ENCODE assay signal across 12 mouse cellular contexts in genomic region chr3:157582626-157583405, GRCm38 (mm10). TPM values are rescaled to one million over a fixed set of nuclear protein-coding genes. Genes with fewer than 3 reads are reported as not detected.
A peak's percentile ranks its signal among the peaks of the same experiment; 100 is the strongest.
DNase-seq lines count a peak whose midpoint lies in the region; ATAC-seq and TF ChIP-seq lines count a peak whose summit lies in the region.
"Had no signal": no experiment of that assay in that cellular context is flagged by ENCODE, and none has a peak within 500 bp of the region (broad histone marks: within the 10 kb centered on the region; RNA-seq: fewer than 3 reads in every experiment).

No protein-coding gene starts in this region.

- no peak for TF ChIP-seq CTCF in lung, adult 2 months (IDR thresholded peaks at IDR 0.05; ENCODE audit: insufficient read depth, low read length)

- TF ChIP-seq POLR2A in lung, adult 2 months (IDR thresholded peaks at IDR 0.05; ENCODE audit: borderline replicate concordance, extremely low read depth, low read depth, low read length), result no peak

- H3K9me3 ChIP-seq in lung, embryonic 16.5 days (ENCODE audit: control insufficient read depth, low read length), result no peaks in the 10 kb centered on the region
- H3K9me3 ChIP-seq in embryonic facial prominence, embryonic 12.5 days, result no peaks in the 10 kb centered on the region
- H3K9me3 ChIP-seq in intestine, embryonic 14.5 days (ENCODE audit: control insufficient read depth, low read length), result no peaks in the 10 kb centered on the region
- no peaks in the 10 kb centered on the region for H3K9me3 ChIP-seq in neural tube, embryonic 14.5 days (ENCODE audit: control insufficient read depth, low read length)
- H3K9me3 ChIP-seq: forebrain, embryonic 12.5 days had no signal

- ATAC-seq in lung, embryonic 16.5 days (ENCODE audit: low read depth), result 0 out of 2 replicates have a peak, but pooled peaks have one; percentile 15
- ATAC-seq in embryonic facial prominence, embryonic 12.5 days (ENCODE audit: insufficient number of reproducible peaks, insufficient read depth, low FRiP score, low TSS enrichment), result peak; percentile 48; the same call in 1 of the 2 replicates
- 0 out of 2 replicates have a peak, but pooled peaks have one; percentile 62 for ATAC-seq in intestine, embryonic 14.5 days (replicated peaks; ENCODE audit: low FRiP score, low TSS enrichment, low read depth)
- ATAC-seq in neural tube, embryonic 14.5 days (ENCODE audit: low read depth), result peak; percentile 65; the same call in 1 of the 2 replicates

- no peak overlapping the region for H3K4me2 ChIP-seq in lung, embryonic 16.5 days (ENCODE audit: low read depth, low read length)
- H3K4me2 ChIP-seq in embryonic facial prominence, embryonic 12.5 days (replicated peaks), result 0 out of 2 replicates have a peak overlapping the region, but pooled peaks have one; percentile 2
- H3K4me2 ChIP-seq in intestine, embryonic 14.5 days (ENCODE audit: low read length), result no peak overlapping the region
- H3K4me2 ChIP-seq in neural tube, embryonic 14.5 days (ENCODE audit: low read depth, low read length), result no peak overlapping the region
- H3K4me2 ChIP-seq: forebrain, embryonic 12.5 days had no signal

- peaks cover 7% of the 10 kb centered on the region for H3K4me1 ChIP-seq in lung, embryonic 16.5 days (replicated peaks; ENCODE audit: control insufficient read depth, insufficient read depth, low read length)
- no peaks in the 10 kb centered on the region for H3K4me1 ChIP-seq in lung, adult 2 months (ENCODE audit: control insufficient read depth, insufficient read depth, low read length)
- peaks cover 7% of the 10 kb centered on the region for H3K4me1 ChIP-seq in embryonic facial prominence, embryonic 12.5 days
- no peaks in the 10 kb centered on the region for H3K4me1 ChIP-seq in intestine, embryonic 14.5 days (replicated peaks; ENCODE audit: control insufficient read depth, insufficient read depth, low read length)
- H3K4me1 ChIP-seq in neural tube, embryonic 14.5 days (ENCODE audit: control insufficient read depth, insufficient read depth, low read length), result no peaks in the 10 kb centered on the region

- no peaks in the 10 kb centered on the region for H3K36me3 ChIP-seq in lung, embryonic 16.5 days (ENCODE audit: control insufficient read depth, insufficient read depth, low read length)
- H3K36me3 ChIP-seq in embryonic facial prominence, embryonic 12.5 days, result no peaks in the 10 kb centered on the region
- no peaks in the 10 kb centered on the region for H3K36me3 ChIP-seq in intestine, embryonic 14.5 days (ENCODE audit: control insufficient read depth, insufficient read depth, low read length)
- no peaks in the 10 kb centered on the region for H3K36me3 ChIP-seq in neural tube, embryonic 14.5 days (ENCODE audit: control insufficient read depth, insufficient read depth, low read length)
- H3K36me3 ChIP-seq: forebrain, embryonic 12.5 days had no signal

- WGBS in lung, embryonic 16.5 days, result 54% methylated on average over 5 of the region's 5 CpGs
- WGBS in lung, adult 2 months, result 53% methylated on average over 5 of the region's 5 CpGs
- 34% methylated on average over 5 of the region's 5 CpGs for WGBS in embryonic facial prominence, embryonic 12.5 days
- WGBS in intestine, embryonic 14.5 days, result 57% methylated on average over 5 of the region's 5 CpGs
- 40% methylated on average over 5 of the region's 5 CpGs for WGBS in neural tube, embryonic 14.5 days

- H3K4me3 ChIP-seq in lung, embryonic 16.5 days (ENCODE audit: low read length), result no peak overlapping the region
- H3K4me3 ChIP-seq in lung, adult 2 months (replicated peaks; ENCODE audit: extremely low read depth, low read depth, low read length), result no peak overlapping the region
- no peak overlapping the region for H3K4me3 ChIP-seq in embryonic facial prominence, embryonic 12.5 days
- no peak overlapping the region for H3K4me3 ChIP-seq in intestine, embryonic 14.5 days (ENCODE audit: low read depth, low read length)
- no peak overlapping the region for H3K4me3 ChIP-seq in neural tube, embryonic 14.5 days (ENCODE audit: low read depth, low read length)
- H3K4me3 ChIP-seq: forebrain, embryonic 12.5 days; left cerebral cortex, adult 2 months had no signal

- no peak overlapping the region for H3K9ac ChIP-seq in lung, embryonic 16.5 days (ENCODE audit: low read length)
- H3K9ac ChIP-seq in embryonic facial prominence, embryonic 12.5 days, result no peak overlapping the region
- H3K9ac ChIP-seq in intestine, embryonic 14.5 days (ENCODE audit: low read length), result no peak overlapping the region
- no peak overlapping the region for H3K9ac ChIP-seq in neural tube, embryonic 14.5 days (replicated peaks; ENCODE audit: low read depth, low read length)
- H3K9ac ChIP-seq: forebrain, embryonic 12.5 days had no signal

- no peak for DNase-seq in lung, adult 2 months
- DNase-seq in intestine, embryonic 14.5 days (ENCODE audit: low spot score), result no peak
- no peak for DNase-seq in layer of hippocampus, postnatal 10 days (ENCODE audit: low spot score in 2 of 2)
- no peak for DNase-seq in kidney, postnatal 14 days
- no peak for DNase-seq in adrenal gland, postnatal 4 days (ENCODE audit: low spot score in 2 of 2)
- DNase-seq: cerebellum, adult 11 months; heart, adult 11 months had no signal

- no peaks in the 10 kb centered on the region for H3K27me3 ChIP-seq in lung, embryonic 16.5 days (ENCODE audit: control insufficient read depth, insufficient read depth, low read depth, low read length)
- H3K27me3 ChIP-seq in embryonic facial prominence, embryonic 12.5 days, result no peaks in the 10 kb centered on the region
- H3K27me3 ChIP-seq in intestine, embryonic 14.5 days (replicated peaks; ENCODE audit: control insufficient read depth, insufficient read depth, low read length), result no peaks in the 10 kb centered on the region
- no peaks in the 10 kb centered on the region for H3K27me3 ChIP-seq in neural tube, embryonic 14.5 days (ENCODE audit: control insufficient read depth, insufficient read depth, low read length)
- H3K27me3 ChIP-seq: forebrain, embryonic 12.5 days had no signal

- H3K27ac ChIP-seq in lung, embryonic 16.5 days (ENCODE audit: low read length), result 0 out of 2 replicates have a peak overlapping the region, but pooled peaks have one; percentile 9
- H3K27ac ChIP-seq in embryonic facial prominence, embryonic 12.5 days, result peak overlapping the region; percentile 63
- H3K27ac ChIP-seq in intestine, embryonic 14.5 days (ENCODE audit: low read depth), result no peak overlapping the region
- H3K27ac ChIP-seq in neural tube, embryonic 14.5 days (ENCODE audit: low read depth, low read length), result no peak overlapping the region
- H3K27ac ChIP-seq: forebrain, embryonic 12.5 days; left cerebral cortex, adult 2 months had no signal

RNA-seq across cellular contexts. Expression of gene Ptger3, which starts 16.1 kb away (rescaled TPM):
- polyA plus RNA-seq in lung, embryonic 16.5 days (2015; fragmentation: Nextera tagmentation; extraction: Ambion mirVana), result 12.0 and 13.9 TPM in 2 replicates
- 5.8 and 6.7 TPM in 2 replicates for polyA plus RNA-seq in lung, adult 2 months (2012; rRNA removed)
- polyA plus RNA-seq in embryonic facial prominence, embryonic 12.5 days (2016; fragmentation: Nextera tagmentation; extraction: Ambion mirVana), result 5.3 and 6.1 TPM in 2 replicates
- 11.7 and 12.7 TPM in 2 replicates for polyA plus RNA-seq in intestine, embryonic 14.5 days (2014; fragmentation: Nextera tagmentation; extraction: Ambion mirVana)
- 6.2 and 8.6 TPM in 2 replicates for polyA plus RNA-seq in neural tube, embryonic 14.5 days (2014; fragmentation: Nextera tagmentation; extraction: Ambion mirVana)
- 1 to 10 TPM; 6.0 to 6.5 TPM for total RNA-seq in layer of hippocampus, postnatal 10 days (2021)
- 10 to 100 TPM; 12.6 to 14.9 TPM for total RNA-seq in adrenal gland, postnatal 4 days (2021)

RNA-seq across cellular contexts. Expression of gene Zranb2, which starts 48.9 kb away (rescaled TPM):
- polyA plus RNA-seq in lung, embryonic 16.5 days (2015; fragmentation: Nextera tagmentation; extraction: Ambion mirVana), result 77.7 and 99.1 TPM in 2 replicates
- 4.0 and 6.8 TPM in 2 replicates for polyA plus RNA-seq in lung, adult 2 months (2012; rRNA removed)
- 115 and 125 TPM in 2 replicates for polyA plus RNA-seq in embryonic facial prominence, embryonic 12.5 days (2016; fragmentation: Nextera tagmentation; extraction: Ambion mirVana)
- polyA plus RNA-seq in intestine, embryonic 14.5 days (2014; fragmentation: Nextera tagmentation; extraction: Ambion mirVana), result 97.8 and 105 TPM in 2 replicates
- polyA plus RNA-seq in neural tube, embryonic 14.5 days (2014; fragmentation: Nextera tagmentation; extraction: Ambion mirVana), result 112 and 124 TPM in 2 replicates
- total RNA-seq in layer of hippocampus, postnatal 10 days (2021), result 100 to 1,000 TPM; 134 to 138 TPM
- total RNA-seq in adrenal gland, postnatal 4 days (2021), result 10 to 100 TPM; 79.5 to 86.3 TPM

Comparison
In these comparisons a context has a peak if more than half of its experiments do, and no peak if none do; other contexts are left out.
1. RNA of gene Zranb2, which starts 48.9 kb away (polyA plus RNA-seq): 115 to 125 TPM in embryonic facial prominence, embryonic 12.5 days, 112 to 124 TPM in neural tube, embryonic 14.5 days, 77.7 to 99.1 TPM in lung, embryonic 16.5 days and 97.8 to 105 TPM in intestine, embryonic 14.5 days; 4.0 to 6.8 TPM in lung, adult 2 months; every median in the first group is over 10 times any median in the second.
2. ATAC-seq: peak in every context shown above with its lines; median percentile 65 in neural tube, embryonic 14.5 days; 62 in intestine, embryonic 14.5 days; 48 in embryonic facial prominence, embryonic 12.5 days; 15 in lung, embryonic 16.5 days.
3. H3K27ac ChIP-seq: peak in lung, embryonic 16.5 days (single experiment) and embryonic facial prominence, embryonic 12.5 days (single experiment); none in intestine, embryonic 14.5 days (single experiment) and neural tube, embryonic 14.5 days (single experiment).